Mouse (Mus musculus): Measurements from ENCODE around the gene Atpaf1. TPM values are rescaled to one million over a fixed set of nuclear protein-coding genes. Genes with fewer than 3 reads are reported as not detected.

Gene Atpaf1
- polyA plus RNA-seq, 1 experiment, result 35.7 TPM

DNA sequence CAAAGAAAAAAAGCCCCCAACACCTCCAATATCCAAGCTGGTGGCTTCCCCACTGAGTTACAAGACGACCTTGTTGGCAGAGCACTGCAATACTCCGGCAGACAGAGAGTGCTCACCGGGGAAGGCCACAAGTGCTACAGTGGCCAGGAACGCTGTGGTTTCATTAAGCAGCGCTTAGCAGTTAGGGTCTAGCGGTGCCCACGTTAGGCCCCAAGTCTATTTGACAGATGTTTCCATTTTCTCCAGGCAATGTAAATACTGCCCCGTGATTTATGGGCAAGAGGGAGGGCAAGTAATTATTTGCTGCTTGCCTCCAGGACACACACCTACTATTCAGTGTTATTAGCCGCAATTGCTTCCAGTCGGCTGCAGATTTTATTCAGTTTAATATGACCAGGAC is 79.3 kb downstream of the Atpaf1 start:
- Histone ChIP-seq H3K36me3 (ENCODE audit: control insufficient read depth, insufficient read depth, low read length, poor library complexity, severe bottlenecking) (no peaks in the 10 kb centered on the region), H3K4me1 (ENCODE audit: control insufficient read depth, insufficient read depth, low read length) (no peaks in the 10 kb centered on the region), H3K9me3 (replicated peaks; ENCODE audit: control insufficient read depth, insufficient read depth, low read length, poor library complexity, severe bottlenecking) (no peaks in the 10 kb centered on the region), H3K27ac (ENCODE audit: insufficient read depth, low read length) (no peak overlapping the region), H3K27me3 (ENCODE audit: control insufficient read depth, insufficient read depth, low read length, poor library complexity, severe bottlenecking) (no peaks in the 10 kb centered on the region), H3K4me3 (ENCODE audit: low read depth, low read length) (no peak overlapping the region), H3K9ac (ENCODE audit: low read depth, poor library complexity, severe bottlenecking) (no peak overlapping the region)
- TF ChIP-seq POLR2A (IDR thresholded peaks at IDR 0.05; ENCODE audit: insufficient read depth, low read length) (no peak), EP300 (IDR thresholded peaks at IDR 0.05; ENCODE audit: insufficient read depth, low read depth, low read length) (no peak), CTCF (IDR thresholded peaks at IDR 0.05; ENCODE audit: low read depth, low read length) (no peak)

Other genes starting within 250 kb of the Atpaf1 start
- gene Cyp4a31, start 221.2 kb upstream of the Atpaf1 start, polyA plus RNA-seq (2011; ENCODE audit: insufficient read depth, insufficient read length, low read depth, missing spikeins), result not detected in 2 replicates
- not detected in 2 replicates for gene Cyp4a32, start 183.8 kb upstream of the Atpaf1 start, polyA plus RNA-seq (2011; ENCODE audit: insufficient read depth, insufficient read length, low read depth, missing spikeins)
- gene Cyp4b1, start 137.1 kb upstream of the Atpaf1 start, polyA plus RNA-seq (2011; ENCODE audit: insufficient read depth, insufficient read length, low read depth, missing spikeins), result not detected in 2 replicates
- gene Efcab14, start 47.1 kb upstream of the Atpaf1 start, polyA plus RNA-seq (2011; ENCODE audit: insufficient read depth, insufficient read length, low read depth, missing spikeins), result 33.9 and 35.7 TPM in 2 replicates
- gene Tex38, start 3.8 kb upstream of the Atpaf1 start, polyA plus RNA-seq (2011; ENCODE audit: insufficient read depth, insufficient read length, low read depth, missing spikeins), result not detected in 2 replicates
- 3.1 and 4.3 TPM in 2 replicates for gene Mob3c, start 43.3 kb downstream of the Atpaf1 start, polyA plus RNA-seq (2011; ENCODE audit: insufficient read depth, insufficient read length, low read depth, missing spikeins)
- gene Mknk1, start 54.4 kb downstream of the Atpaf1 start, polyA plus RNA-seq (2011; ENCODE audit: insufficient read depth, insufficient read length, low read depth, missing spikeins), result 18.9 and 22.8 TPM in 2 replicates
- gene Kncn, start 99.6 kb downstream of the Atpaf1 start, polyA plus RNA-seq (2011; ENCODE audit: insufficient read depth, insufficient read length, low read depth, missing spikeins), result not detected in 2 replicates
- not detected in 2 replicates for gene 6430628N08Rik, start 105.9 kb downstream of the Atpaf1 start, polyA plus RNA-seq (2011; ENCODE audit: insufficient read depth, insufficient read length, low read depth, missing spikeins)
- gene Dmbx1, start 155.1 kb downstream of the Atpaf1 start, polyA plus RNA-seq (2011; ENCODE audit: insufficient read depth, insufficient read length, low read depth, missing spikeins), result 0.70 and 0.88 TPM in 2 replicates
- 1.9 and 2.7 TPM in 2 replicates for gene Faah, start 233.1 kb downstream of the Atpaf1 start, polyA plus RNA-seq (2011; ENCODE audit: insufficient read depth, insufficient read length, low read depth, missing spikeins)

All from ES-Bruce4 (cell line).